Mouse (Mus musculus): ENCODE measurements around the gene Reg4.

- no peak for TF ChIP-seq CTCF (IDR thresholded peaks at IDR 0.05; ENCODE audit: borderline replicate concordance, insufficient read depth, low read length)
- TF ChIP-seq POLR2A (IDR thresholded peaks at IDR 0.05; ENCODE audit: low read depth, low read length), result no peak
These were observed 40.2 kb downstream of the Reg4 start for GRCm38 (mm10) chr3:98262133-98262532.

Data from embryonic fibroblast, embryonic 13.5 days (primary cell).